Mouse (Mus musculus) kidney, adult 8-10 months (tissue): ENCODE measurements around the gene Arhgef11.

Experiments
- DNase-seq, 2 experiments: peaks; one replicate each; pipeline ENCODE4 v3.0.0; 2022

Gene Arhgef11

DNA sequence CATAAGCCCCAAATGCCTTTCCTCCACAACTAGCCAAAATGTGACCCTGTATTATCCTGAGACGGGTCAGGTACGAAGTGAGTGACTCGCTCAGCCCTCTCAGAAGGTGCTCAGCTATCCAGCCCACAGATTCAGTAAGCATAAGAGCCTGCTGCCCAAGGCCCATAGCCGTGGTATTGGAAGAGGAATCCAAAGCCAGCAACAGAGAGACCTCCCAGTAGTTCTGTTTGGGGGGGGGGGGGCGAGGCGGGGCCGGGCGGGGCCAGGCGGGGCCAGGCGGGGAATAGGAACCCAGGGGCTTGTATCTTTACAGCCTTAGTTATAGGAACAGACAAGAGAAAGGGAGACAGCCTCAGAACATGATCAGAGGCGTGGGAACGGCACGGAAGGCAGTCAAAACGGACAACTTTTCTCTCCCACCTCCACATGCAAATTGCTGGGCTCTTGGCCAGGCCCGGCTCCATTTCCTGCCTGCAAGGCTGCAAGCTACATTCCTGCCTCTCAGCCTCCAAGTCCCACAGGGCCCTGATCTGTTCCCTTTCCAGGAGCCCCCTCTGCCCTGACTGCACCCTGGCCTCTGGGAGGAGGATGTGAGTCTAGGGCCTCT lies 146.4 kb downstream of the Arhgef11 start:
- peak; percentile 68 to 72 for DNase-seq

- DNase-seq = no peak
Observed at GRCm38 (mm10) chr3:87764506-87764905, 147.1 kb downstream of the Arhgef11 start.

GRCm38 (mm10) chr3:87765091-87765490 lies 147.7 kb downstream of the Arhgef11 start:
- peak; percentile 54 to 60 for DNase-seq

- no peak for DNase-seq
Observed at GRCm38 (mm10) chr3:87765631-87766283, 148.4 kb downstream of the Arhgef11 start.

GRCm38 (mm10) chr3:87766284-87766667 lies 148.9 kb downstream of the Arhgef11 start:
- no peak for DNase-seq

DNA sequence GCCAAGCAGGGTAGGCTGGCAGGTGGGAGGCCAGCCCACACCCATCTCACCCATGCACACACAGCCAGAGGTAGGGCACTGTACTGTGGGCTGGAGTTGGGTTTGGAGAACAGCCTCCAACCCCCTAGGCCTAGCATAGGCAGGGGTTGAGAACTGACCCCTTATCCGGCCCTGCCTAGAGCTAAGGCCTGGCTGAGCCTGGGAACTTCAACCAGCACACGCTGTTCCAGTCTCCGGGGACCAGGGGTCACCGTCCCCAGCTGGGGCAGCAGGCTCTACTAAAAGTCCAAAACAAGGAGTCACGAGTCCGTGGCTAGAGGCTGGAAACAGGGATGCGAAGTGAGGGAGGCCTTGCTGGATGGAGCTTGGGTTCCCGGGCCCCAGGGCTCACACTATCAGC lies 150.4 kb downstream of the Arhgef11 start:
- DNase-seq = peak; percentile 46 to 60

DNA sequence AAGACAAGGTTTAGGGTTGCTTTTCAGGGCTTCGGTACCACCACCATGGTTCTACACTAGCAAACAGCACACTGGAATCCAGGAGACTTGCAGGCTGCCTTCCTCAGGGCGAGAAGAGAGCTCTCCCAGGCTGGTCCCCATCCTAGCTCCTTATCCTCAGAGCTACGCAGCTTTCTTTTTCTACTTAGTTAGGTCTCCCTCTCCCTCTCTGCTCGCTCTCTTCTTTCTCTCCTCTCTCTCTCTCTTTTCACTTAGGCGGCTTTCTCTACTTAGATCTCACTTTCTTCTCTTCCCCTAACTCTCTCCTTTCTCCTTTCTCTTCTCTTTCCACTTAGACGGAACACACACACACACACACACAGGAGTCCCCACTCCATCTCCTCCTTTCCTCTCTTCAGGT lies 151.1 kb downstream of the Arhgef11 start:
- no peak for DNase-seq

DNA sequence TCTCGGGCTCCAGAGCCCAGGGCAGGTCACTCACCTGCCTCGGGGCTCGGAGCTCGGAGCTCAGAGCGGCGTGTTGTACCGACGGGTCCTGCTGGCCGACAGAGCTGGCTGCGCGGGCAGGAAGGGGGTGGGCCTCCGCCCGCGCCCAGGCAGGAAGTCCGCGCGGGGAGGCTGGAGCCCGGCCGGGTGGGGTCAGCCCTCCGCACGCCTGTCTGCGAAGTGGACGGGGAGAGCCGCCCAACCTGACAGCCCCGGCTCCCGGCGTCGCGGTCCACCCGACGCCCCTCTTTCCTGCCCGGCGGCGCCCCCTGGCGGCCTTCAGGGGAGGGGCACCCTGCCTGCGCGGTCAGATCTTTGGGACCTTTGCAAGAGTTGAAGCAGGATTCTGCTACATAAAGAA lies 151.5 kb downstream of the Arhgef11 start:
- DNase-seq = peak; percentile 81 to 83

DNA sequence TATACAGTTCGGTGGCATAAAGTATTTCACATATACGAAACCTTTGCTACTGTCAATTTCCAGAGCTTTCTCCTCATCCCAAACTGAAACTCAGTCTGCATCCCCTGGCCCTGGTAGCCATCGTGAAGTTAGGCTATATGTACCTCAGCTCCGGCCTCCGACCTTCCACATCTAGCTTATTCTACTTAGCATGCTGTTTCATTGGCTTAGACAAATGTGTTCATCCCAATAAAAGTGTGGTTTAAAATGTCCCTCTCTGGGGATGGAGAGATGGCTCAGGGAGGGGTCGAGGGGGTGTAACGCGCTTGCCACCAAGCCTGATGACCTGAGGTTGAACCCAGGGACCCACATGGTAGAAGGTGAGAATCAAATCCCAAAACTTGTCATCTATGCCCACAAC lies 152.1 kb downstream of the Arhgef11 start:
- DNase-seq = no peak

GRCm38 (mm10) chr3:87770280-87770679 lies 152.9 kb downstream of the Arhgef11 start:
- DNase-seq = peak; percentile 54 to 65

DNA sequence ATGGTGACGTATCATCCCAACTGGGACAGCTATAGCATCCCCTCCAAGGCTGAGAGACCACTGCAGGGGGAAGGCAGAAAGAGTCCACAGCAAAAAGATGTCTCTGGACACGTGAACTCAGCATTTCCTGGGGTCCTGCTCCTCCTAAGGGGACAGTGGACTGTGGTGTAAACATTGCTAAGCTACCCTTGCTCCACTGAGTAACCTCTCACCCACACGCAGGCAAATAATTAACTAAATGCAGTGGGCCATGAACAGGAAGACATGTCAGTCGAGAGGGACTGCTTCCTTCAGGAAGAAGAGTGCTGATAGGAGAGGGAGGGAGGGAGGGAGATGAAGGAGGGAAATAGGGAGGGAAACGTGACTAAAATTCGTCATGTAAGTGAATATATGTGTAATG lies 153.7 kb downstream of the Arhgef11 start:
- peak; percentile 76 to 87 for DNase-seq

GRCm38 (mm10) chr3:87778283-87778682 lies 160.9 kb downstream of the Arhgef11 start:
- DNase-seq = peak in 1 of 2 experiments; percentile 34

DNA sequence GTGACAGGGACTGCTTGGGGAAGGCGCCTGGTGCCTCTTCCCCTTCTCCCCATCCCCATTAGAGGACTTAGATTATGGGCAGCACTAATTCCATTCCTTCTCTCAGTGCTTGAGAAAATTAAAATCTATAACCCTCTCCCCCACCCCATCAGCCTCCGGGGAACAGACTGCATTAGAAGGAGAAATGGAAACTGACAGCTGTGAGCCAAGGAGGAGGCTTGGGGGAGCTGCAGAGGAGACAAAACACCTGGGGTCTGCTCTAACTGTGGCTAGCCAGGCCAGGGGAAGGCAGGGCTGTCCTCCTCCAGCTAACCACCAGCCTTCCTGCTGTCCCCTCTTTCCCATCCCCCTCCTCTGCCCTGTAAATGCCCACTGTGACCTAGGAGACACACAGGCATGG lies 161.7 kb downstream of the Arhgef11 start:
- no peak for DNase-seq

GRCm38 (mm10) chr3:87783282-87784023 lies 166.1 kb downstream of the Arhgef11 start:
- no peak for DNase-seq

DNA sequence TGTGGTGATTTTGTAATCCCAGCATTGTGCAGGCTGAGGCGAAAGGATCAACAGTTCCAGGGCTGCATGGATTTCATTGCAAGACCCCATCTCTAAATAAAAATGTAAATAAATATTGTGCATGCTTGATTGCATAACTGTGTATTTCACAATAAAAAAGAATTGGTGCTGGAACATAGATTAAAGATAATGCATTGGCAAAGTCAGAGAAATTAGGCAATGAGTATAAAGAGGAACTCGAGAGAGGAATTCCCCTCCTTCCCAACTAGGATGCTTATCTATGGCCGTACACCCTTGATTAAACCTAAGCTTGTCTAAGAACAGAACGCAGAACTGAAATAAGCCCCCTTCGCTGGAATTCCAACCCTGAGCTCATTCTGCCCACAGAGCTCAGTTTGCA lies 167.8 kb downstream of the Arhgef11 start:
- DNase-seq = no peak

DNA sequence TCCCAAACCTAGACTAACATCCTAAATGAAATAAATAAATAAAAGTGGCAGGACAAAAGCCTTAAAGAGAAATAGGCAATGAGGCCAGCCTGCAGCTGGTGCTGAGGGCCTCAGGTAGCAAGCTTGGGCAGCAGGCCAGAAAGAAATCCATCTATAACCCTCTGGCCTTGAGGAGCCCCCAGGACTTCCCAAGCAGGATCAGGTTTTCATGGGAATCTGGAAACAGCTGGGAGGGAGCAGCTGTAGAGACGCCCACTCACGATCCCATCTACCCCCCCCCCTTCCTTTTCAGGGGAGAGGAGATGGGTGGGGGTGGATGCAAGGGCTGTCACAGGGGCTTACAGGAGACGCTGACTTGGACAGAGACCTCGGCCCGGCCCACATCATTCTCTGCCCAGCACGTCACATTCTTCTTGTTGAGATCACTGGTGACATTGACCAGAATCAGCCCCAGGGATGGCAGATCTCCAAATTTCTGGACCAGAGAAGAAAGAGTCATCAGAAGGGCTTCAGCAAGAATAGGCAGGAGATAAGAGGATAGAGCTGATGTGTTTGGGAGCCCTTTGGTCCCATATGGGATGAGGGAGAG lies 168.4 kb downstream of the Arhgef11 start:
- no peak for DNase-seq
